Mouse (Mus musculus) liver, embryonic 14.5 days (tissue): ENCODE measurements around the gene Crim1. TPM values are rescaled to one million over a fixed set of nuclear protein-coding genes. Genes with fewer than 3 reads are reported as not detected.

Source experiments
- ATAC-seq: fragments of 200-750 bp; cut with Nextera tagmentation; 2 replicates; pipeline ENCODE4 v1.8.0; 2017; ENCODE audit warnings: moderate number of reproducible peaks, mild to moderate bottlenecking, moderate library complexity; ENCODE audit not compliant: insufficient read depth
- DNase-seq, 3 experiments: peaks; one replicate each; pipeline ENCODE4 v3.0.0-alpha.2; 2012 to 2013; ENCODE audit warnings: low read depth in 3 of 3, low spot score in 3 of 3
- H3K27ac ChIP-seq: fragments of 300-500 bp; sonication (generic); 2 replicates; pipeline ENCODE4 v1.5.1; 2014; ENCODE audit warnings: moderate library complexity, mild to moderate bottlenecking, control low read depth, inconsistent platforms
- H3K27me3 ChIP-seq: fragments of 300-500 bp; sonication (generic); 2 replicates; pipeline ENCODE4 v1.6.1; 2014; ENCODE audit warnings: mild to moderate bottlenecking, low read length, moderate library complexity; ENCODE audit not compliant: control insufficient read depth, insufficient read depth
- H3K36me3 ChIP-seq: fragments of 300-500 bp; sonication (generic); replicated peaks from 2 replicates; pipeline ENCODE4 v1.6.1; 2014; ENCODE audit warnings: low read depth; ENCODE audit not compliant: control insufficient read depth, insufficient read depth
- H3K4me1 ChIP-seq, 2 experiments: fragments of 200-500 bp in 1 of 2; fragments of 300-500 bp in 1 of 2; sonication (generic) in 1 of 2; replicated peaks; 2 replicates each; pipeline ENCODE4 v1.6.1; 2012 to 2014; ENCODE audit warnings: antibody characterized with exemption in 1 of 2, inconsistent platforms in 1 of 2, low read length in 1 of 2; ENCODE audit not compliant: control insufficient read depth in 2 of 2, insufficient read depth in 2 of 2
- H3K4me2 ChIP-seq: fragments of 300-500 bp; sonication (generic); 2 replicates; pipeline ENCODE4 v1.6.1; 2014; ENCODE audit warnings: low read depth, mild to moderate bottlenecking, control low read depth, moderate library complexity
- H3K4me3 ChIP-seq, 2 experiments: fragments of 200-500 bp in 1 of 2; fragments of 300-500 bp in 1 of 2; sonication (generic) in 1 of 2; 2 replicates each; pipeline ENCODE4 v1.5.1; 2012 to 2014; ENCODE audit warnings: low read depth in 2 of 2, low read length in 2 of 2, mild to moderate bottlenecking in 2 of 2, control low read depth in 1 of 2, inconsistent platforms in 1 of 2, moderate library complexity in 1 of 2; ENCODE audit not compliant: insufficient read depth in 1 of 2
- H3K9ac ChIP-seq: fragments of 300-500 bp; sonication (generic); replicated peaks from 2 replicates; pipeline ENCODE4 v1.6.1; 2014; ENCODE audit warnings: mild to moderate bottlenecking, control low read depth, moderate library complexity
- H3K9me3 ChIP-seq: fragments of 300-500 bp; sonication (generic); 2 replicates; pipeline ENCODE4 v1.6.1; 2016; ENCODE audit warnings: low read length, mixed read lengths; ENCODE audit not compliant: control insufficient read depth
- CTCF ChIP-seq: IDR thresholded peaks from 2 replicates; pipeline ENCODE4 v1.5.1; 2016; ENCODE audit warnings: antibody characterized with exemption, low read depth, control low read depth
- EP300 ChIP-seq: IDR thresholded peaks from 2 replicates; pipeline ENCODE4 v1.6.1; 2016; ENCODE audit warnings: antibody characterized with exemption, low read depth
- WGBS: fragments of 180-500 bp; shearing (Covaris S2); extraction: QIAGEN DNeasy Blood & Tissue Kit; methylation state at CpG from one replicate; pipeline ENCODE4 v1.1.7; 2014; ENCODE audit not compliant: insufficient replicate concordance; 5-methylcytosine and 5-hydroxymethylcytosine counted together
- polyA plus RNA-seq, 2 experiments: library from polyadenylated mRNA; depleted of rRNA in 1 of 2; stranded (reverse) in 1 of 2; unstranded in 1 of 2; fragments of >200 nt; fragmentation: Nextera tagmentation in 1 of 2; extraction: Ambion mirVana in 1 of 2; gene quantifications; 2 replicates each; pipeline versions ENCODE4 v1.2.1 to v1.2.3; 2012 to 2014

Crim1 gene
- polyA plus RNA-seq, 2 experiments, result 0.74 to 0.95 TPM

DNA sequence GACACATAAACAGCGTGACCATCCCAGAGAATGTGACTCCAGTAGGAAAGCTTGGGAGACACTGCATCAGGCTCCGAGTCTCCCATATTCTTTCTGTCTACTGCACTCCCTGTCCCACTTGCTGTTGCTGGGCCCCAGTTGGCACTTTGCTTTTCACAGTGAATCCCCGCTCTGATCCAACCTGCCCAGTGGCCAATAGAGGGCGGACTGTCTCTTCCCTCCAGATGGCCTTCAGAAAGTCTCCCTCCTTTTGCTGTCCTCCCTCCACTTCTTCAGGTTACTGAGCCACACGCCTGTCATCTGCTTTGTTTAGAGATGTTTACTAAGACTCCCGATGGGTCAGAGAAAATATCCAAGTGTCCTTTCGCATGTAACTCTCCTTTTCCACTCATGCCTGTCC, 2.9 kb upstream of the Crim1 start:
- TF ChIP-seq CTCF (peak; percentile 79), EP300 (no peak)
- ATAC-seq (no peak), DNase-seq (no peak)
- Histone ChIP-seq H3K4me3 (no peak overlapping the region), H3K27me3 (peaks cover 36% of the 10 kb centered on the region), H3K9me3 (no peaks in the 10 kb centered on the region), H3K4me1 (peaks cover 0 to 8% of the 10 kb centered on the region in 2 experiments; a peak in 3 of 4 replicates), H3K27ac (no peak overlapping the region), H3K4me2 (no peak overlapping the region), H3K9ac (no peak overlapping the region), H3K36me3 (no peaks in the 10 kb centered on the region)
- WGBS, result 20% methylated on average over 7 of the region's 7 CpGs

DNA sequence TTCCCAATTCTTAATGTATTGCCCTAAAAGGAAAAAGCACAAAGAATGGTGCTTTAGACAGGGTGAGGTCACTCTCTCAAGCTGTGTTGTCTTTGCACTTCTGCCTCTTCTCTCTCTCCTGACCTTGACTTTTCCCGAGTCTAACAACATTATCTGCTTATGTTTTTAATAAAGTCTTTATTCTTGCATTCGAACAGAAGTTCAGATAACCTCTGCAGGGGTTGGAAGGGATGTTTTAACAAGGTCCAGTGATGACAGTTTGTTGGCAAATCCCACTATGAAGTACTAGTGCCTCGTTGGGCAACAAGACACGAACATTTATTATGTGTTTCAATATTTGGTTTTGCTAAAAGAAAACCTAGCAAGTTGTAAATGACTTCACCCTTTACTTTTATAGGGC, 1.9 kb upstream of the Crim1 start:
- DNase-seq, result no peak
- ATAC-seq, result no peak
- H3K27ac ChIP-seq, result no peak overlapping the region
- no peak for TF ChIP-seq CTCF
- no peak for TF ChIP-seq EP300
- H3K36me3 ChIP-seq, result no peaks in the 10 kb centered on the region
- no peak overlapping the region for H3K4me3 ChIP-seq
- H3K27me3 ChIP-seq, result peaks cover 36% of the 10 kb centered on the region
- no peak overlapping the region for H3K4me2 ChIP-seq
- H3K9me3 ChIP-seq, result no peaks in the 10 kb centered on the region
- H3K4me1 ChIP-seq, result peaks cover 0 to 8% of the 10 kb centered on the region in 2 experiments; a peak in 3 of 4 replicates
- 51% methylated on average over 4 of the region's 4 CpGs for WGBS
- H3K9ac ChIP-seq, result no peak overlapping the region

DNA sequence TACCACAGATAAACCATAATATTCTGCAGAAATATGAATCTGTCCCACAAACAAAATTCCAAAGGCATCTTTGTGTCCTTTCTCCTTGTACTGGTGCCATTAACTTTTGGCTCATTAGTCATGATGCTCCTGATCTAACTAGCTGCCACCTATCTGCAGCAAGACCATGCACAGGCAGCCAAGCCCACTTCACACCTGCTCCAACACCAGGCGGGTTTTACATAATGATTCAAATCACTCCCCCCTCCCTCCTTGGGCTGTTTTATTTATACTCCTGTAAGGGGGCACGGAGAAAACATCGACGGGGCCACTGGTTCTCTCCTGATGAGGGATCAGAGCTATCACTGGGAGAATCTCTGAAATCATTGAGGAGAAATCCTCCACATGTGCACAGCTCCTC, 1.2 kb upstream of the Crim1 start:
- ATAC-seq (no peak), DNase-seq (no peak)
- WGBS, result 14% methylated on average over 4 of the region's 4 CpGs
- TF ChIP-seq EP300, result no peak
- TF ChIP-seq CTCF, result no peak
- Histone ChIP-seq H3K9me3 (no peaks in the 10 kb centered on the region), H3K4me3 (no peak overlapping the region), H3K9ac (no peak overlapping the region), H3K4me1 (peaks cover 0 to 8% of the 10 kb centered on the region in 2 experiments; a peak in 3 of 4 replicates), H3K36me3 (no peaks in the 10 kb centered on the region), H3K27ac (no peak overlapping the region), H3K27me3 (peaks cover 36% of the 10 kb centered on the region), H3K4me2 (no peak overlapping the region)

DNA sequence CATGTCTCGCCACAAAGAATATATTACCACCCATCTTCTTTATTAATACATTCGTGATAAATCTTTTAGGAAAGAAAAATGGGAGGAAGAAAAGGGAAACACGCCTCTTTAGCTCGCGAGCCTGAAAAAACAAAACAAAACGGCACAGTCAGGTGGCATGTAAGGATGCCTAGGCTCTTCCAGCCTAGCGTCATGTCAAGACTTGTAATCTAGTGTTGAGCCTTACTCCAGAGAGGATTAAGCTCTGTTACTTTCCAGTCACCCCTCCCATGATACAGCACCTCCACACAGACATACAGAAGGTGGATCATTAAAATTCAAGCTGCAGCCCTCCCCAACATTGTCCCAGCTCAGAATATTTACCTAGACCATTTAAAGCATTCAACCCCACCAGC, 820 bp upstream of the Crim1 start:
- no peak for TF ChIP-seq EP300
- no peak for TF ChIP-seq CTCF
- Histone ChIP-seq H3K36me3 (no peaks in the 10 kb centered on the region), H3K9ac (no peak overlapping the region), H3K4me3 (peak overlapping the region; percentile 48 to 66; a peak in 3 of 4 replicates), H3K4me2 (peak overlapping the region; percentile 83), H3K9me3 (no peaks in the 10 kb centered on the region), H3K27ac (no peak overlapping the region), H3K4me1 (peaks cover 0 to 8% of the 10 kb centered on the region in 2 experiments; a peak in 3 of 4 replicates), H3K27me3 (peaks cover 36% of the 10 kb centered on the region)
- no peak for ATAC-seq
- DNase-seq, result no peak
- WGBS, result 12% methylated on average over 7 of the region's 7 CpGs

GRCm38 (mm10) chr17:78200561-78201220, 643 bp downstream of the Crim1 start:
- Histone ChIP-seq H3K4me3 (peak overlapping the region; percentile 60 to 66), H3K27ac (no peak overlapping the region), H3K27me3 (peaks cover 36% of the 10 kb centered on the region), H3K4me2 (peak overlapping the region; percentile 83), H3K9ac (peak overlapping the region; percentile 59), H3K4me1 (peaks cover 0 to 8% of the 10 kb centered on the region in 2 experiments; a peak in 3 of 4 replicates), H3K36me3 (no peaks in the 10 kb centered on the region), H3K9me3 (no peaks in the 10 kb centered on the region)
- no peak for TF ChIP-seq CTCF
- no peak for TF ChIP-seq EP300
- WGBS, result 1% methylated on average over 49 of the region's 73 CpGs
- no peak for DNase-seq
- peak; percentile 58 for ATAC-seq
